Mouse (Mus musculus): ENCODE data around the gene Arhgap8. TPM values are rescaled to one million over a fixed set of nuclear protein-coding genes. Genes with fewer than 3 reads are reported as not detected.

Gene Arhgap8
- polyA plus RNA-seq, 1 experiment from 2014 or later = 2.8 TPM

DNA sequence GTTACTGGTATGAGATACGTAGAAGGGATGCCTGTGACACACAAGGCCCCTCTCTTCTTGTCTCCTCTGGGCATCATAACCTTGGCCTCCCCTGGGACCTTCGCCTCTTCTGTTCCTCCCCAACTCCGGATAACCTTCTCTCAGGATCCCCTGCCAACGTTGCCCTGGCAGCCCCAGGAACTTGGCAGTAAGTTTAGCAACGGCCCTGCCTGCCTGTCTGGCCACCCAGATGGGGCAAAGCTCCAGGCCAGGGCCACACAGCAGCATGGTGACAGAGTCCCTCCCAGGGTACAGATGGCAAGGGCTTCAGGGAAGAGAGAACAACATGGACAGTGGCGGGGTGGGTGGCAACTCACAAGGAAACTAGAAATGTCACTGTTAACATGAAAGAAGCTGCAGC lies 9.8 kb downstream of the Arhgap8 start:
- H3K4me1 ChIP-seq (ENCODE audit: control insufficient read depth, insufficient read depth, low read length) = no peaks in the 10 kb centered on the region
- 81% methylated on average over 6 of the region's 6 CpGs for WGBS
- DNase-seq (ENCODE audit: low spot score) = no peak
- H3K36me3 ChIP-seq (replicated peaks; ENCODE audit: control insufficient read depth, insufficient read depth, low read depth, low read length) = no peaks in the 10 kb centered on the region
- no peaks in the 10 kb centered on the region for H3K27me3 ChIP-seq (ENCODE audit: control insufficient read depth, insufficient read depth, low read length)
- H3K4me3 ChIP-seq (ENCODE audit: low read depth, low read length) = no peak overlapping the region
- no peak overlapping the region for H3K9ac ChIP-seq (replicated peaks; ENCODE audit: low read length)
- ATAC-seq (replicated peaks; ENCODE audit: insufficient number of reproducible peaks, low FRiP score, low TSS enrichment, low read depth) = no peak
- no peaks in the 10 kb centered on the region for H3K9me3 ChIP-seq (replicated peaks; ENCODE audit: control insufficient read depth, low read length)
- no peak overlapping the region for H3K27ac ChIP-seq (replicated peaks; ENCODE audit: low read depth, low read length)
- no peak overlapping the region for H3K4me2 ChIP-seq (ENCODE audit: low read depth, low read length)

- no peak overlapping the region for H3K4me3 ChIP-seq (ENCODE audit: low read depth, low read length)
- no peak overlapping the region for H3K4me2 ChIP-seq (ENCODE audit: low read depth, low read length)
- no peaks in the 10 kb centered on the region for H3K4me1 ChIP-seq (ENCODE audit: control insufficient read depth, insufficient read depth, low read length)
- no peak for ATAC-seq (replicated peaks; ENCODE audit: insufficient number of reproducible peaks, low FRiP score, low TSS enrichment, low read depth)
- 76% methylated on average over 1 of the region's 1 CpGs for WGBS
- DNase-seq (ENCODE audit: low spot score) = no peak
- no peak overlapping the region for H3K9ac ChIP-seq (replicated peaks; ENCODE audit: low read length)
- H3K27me3 ChIP-seq (ENCODE audit: control insufficient read depth, insufficient read depth, low read length) = no peaks in the 10 kb centered on the region
- H3K9me3 ChIP-seq (replicated peaks; ENCODE audit: control insufficient read depth, low read length) = no peaks in the 10 kb centered on the region
- H3K36me3 ChIP-seq (replicated peaks; ENCODE audit: control insufficient read depth, insufficient read depth, low read depth, low read length) = no peaks in the 10 kb centered on the region
- no peak overlapping the region for H3K27ac ChIP-seq (replicated peaks; ENCODE audit: low read depth, low read length)
Measured at GRCm38 (mm10) chr15:84730893-84731292, 11.0 kb downstream of the Arhgap8 start.

GRCm38 (mm10) chr15:84731676-84732424 lies 12.0 kb downstream of the Arhgap8 start:
- no peaks in the 10 kb centered on the region for H3K36me3 ChIP-seq (replicated peaks; ENCODE audit: control insufficient read depth, insufficient read depth, low read depth, low read length)

DNA sequence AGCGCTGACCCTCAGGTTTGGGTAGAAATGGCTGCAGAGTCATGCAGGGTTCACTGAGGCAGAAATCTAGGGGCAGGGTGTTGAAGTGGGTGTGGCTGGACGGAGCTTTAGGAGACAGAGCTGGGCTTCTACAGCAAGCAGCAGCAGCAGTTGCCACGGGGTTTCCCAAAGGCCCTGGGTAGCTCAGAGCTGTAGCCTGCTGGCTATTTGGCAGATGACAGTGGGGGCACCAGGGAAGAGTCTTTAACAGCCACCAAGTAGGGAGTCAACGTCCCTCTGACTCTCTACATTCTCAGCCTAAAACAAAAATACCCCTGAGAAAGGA lies 12.5 kb downstream of the Arhgap8 start:
- no peak for ATAC-seq (replicated peaks; ENCODE audit: insufficient number of reproducible peaks, low FRiP score, low TSS enrichment, low read depth)
- Histone ChIP-seq H3K4me3 (ENCODE audit: low read depth, low read length) (no peak overlapping the region), H3K9ac (replicated peaks; ENCODE audit: low read length) (no peak overlapping the region), H3K9me3 (replicated peaks; ENCODE audit: control insufficient read depth, low read length) (no peaks in the 10 kb centered on the region), H3K4me1 (ENCODE audit: control insufficient read depth, insufficient read depth, low read length) (no peaks in the 10 kb centered on the region), H3K27ac (replicated peaks; ENCODE audit: low read depth, low read length) (no peak overlapping the region), H3K27me3 (ENCODE audit: control insufficient read depth, insufficient read depth, low read length) (no peaks in the 10 kb centered on the region), H3K36me3 (replicated peaks; ENCODE audit: control insufficient read depth, insufficient read depth, low read depth, low read length) (no peaks in the 10 kb centered on the region), H3K4me2 (ENCODE audit: low read depth, low read length) (no peak overlapping the region)
- WGBS = 63% methylated on average over 4 of the region's 4 CpGs
- DNase-seq (ENCODE audit: low spot score) = no peak

More at GRCm38 (mm10) chr15:84731676-84732424, 12.0 kb downstream of the Arhgap8 start:
- Histone ChIP-seq H3K27ac (replicated peaks; ENCODE audit: low read depth, low read length) (no peak overlapping the region), H3K9me3 (replicated peaks; ENCODE audit: control insufficient read depth, low read length) (no peaks in the 10 kb centered on the region), H3K27me3 (ENCODE audit: control insufficient read depth, insufficient read depth, low read length) (no peaks in the 10 kb centered on the region), H3K4me1 (ENCODE audit: control insufficient read depth, insufficient read depth, low read length) (no peaks in the 10 kb centered on the region), H3K9ac (replicated peaks; ENCODE audit: low read length) (no peak overlapping the region), H3K4me3 (ENCODE audit: low read depth, low read length) (no peak overlapping the region), H3K4me2 (ENCODE audit: low read depth, low read length) (no peak overlapping the region)
- 62% methylated on average over 18 of the region's 18 CpGs for WGBS
- DNase-seq (ENCODE audit: low spot score) = no peak
- ATAC-seq (replicated peaks; ENCODE audit: insufficient number of reproducible peaks, low FRiP score, low TSS enrichment, low read depth) = no peak

DNA sequence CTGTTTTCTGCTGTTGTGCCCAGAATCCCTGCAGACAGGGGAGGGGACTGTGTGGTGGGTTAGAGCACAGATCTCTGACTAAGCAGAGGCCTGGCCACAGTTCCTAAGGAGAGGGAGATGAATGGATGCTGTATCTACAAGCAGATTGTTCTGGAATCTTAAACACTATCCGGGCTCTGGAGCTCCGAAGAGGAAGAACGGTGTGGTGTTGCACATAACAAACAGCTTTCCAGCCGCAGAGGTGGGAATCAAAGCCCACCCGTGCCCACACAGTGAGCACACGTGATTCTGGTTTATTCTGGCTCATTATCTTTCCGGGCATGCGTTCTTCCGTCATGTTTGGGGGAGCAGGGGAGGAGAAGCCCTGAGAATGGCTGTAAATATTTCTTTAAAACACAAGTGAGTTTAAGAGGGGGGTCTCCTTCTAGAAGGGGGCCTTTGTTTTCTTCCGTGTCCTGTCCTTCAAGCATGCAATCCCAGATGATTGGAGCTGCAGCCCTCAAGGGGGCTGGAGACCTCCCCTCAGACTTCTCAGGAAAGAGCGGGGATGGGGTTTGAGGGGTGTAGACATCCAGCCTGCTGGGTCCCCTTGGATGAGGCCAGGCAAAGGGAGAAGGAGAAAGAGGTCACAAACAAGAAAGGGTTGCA lies 16.6 kb downstream of the Arhgap8 start:
- no peak overlapping the region for H3K27ac ChIP-seq (replicated peaks; ENCODE audit: low read depth, low read length)
- no peaks in the 10 kb centered on the region for H3K27me3 ChIP-seq (ENCODE audit: control insufficient read depth, insufficient read depth, low read length)
- ATAC-seq (replicated peaks; ENCODE audit: insufficient number of reproducible peaks, low FRiP score, low TSS enrichment, low read depth) (no peak), DNase-seq (ENCODE audit: low spot score) (no peak)
- no peaks in the 10 kb centered on the region for H3K9me3 ChIP-seq (replicated peaks; ENCODE audit: control insufficient read depth, low read length)
- H3K36me3 ChIP-seq (replicated peaks; ENCODE audit: control insufficient read depth, insufficient read depth, low read depth, low read length) = no peaks in the 10 kb centered on the region
- 72% methylated on average over 11 of the region's 11 CpGs for WGBS
- no peaks in the 10 kb centered on the region for H3K4me1 ChIP-seq (ENCODE audit: control insufficient read depth, insufficient read depth, low read length)
- no peak overlapping the region for H3K4me2 ChIP-seq (ENCODE audit: low read depth, low read length)
- no peak overlapping the region for H3K4me3 ChIP-seq (ENCODE audit: low read depth, low read length)
- no peak overlapping the region for H3K9ac ChIP-seq (replicated peaks; ENCODE audit: low read length)

DNA sequence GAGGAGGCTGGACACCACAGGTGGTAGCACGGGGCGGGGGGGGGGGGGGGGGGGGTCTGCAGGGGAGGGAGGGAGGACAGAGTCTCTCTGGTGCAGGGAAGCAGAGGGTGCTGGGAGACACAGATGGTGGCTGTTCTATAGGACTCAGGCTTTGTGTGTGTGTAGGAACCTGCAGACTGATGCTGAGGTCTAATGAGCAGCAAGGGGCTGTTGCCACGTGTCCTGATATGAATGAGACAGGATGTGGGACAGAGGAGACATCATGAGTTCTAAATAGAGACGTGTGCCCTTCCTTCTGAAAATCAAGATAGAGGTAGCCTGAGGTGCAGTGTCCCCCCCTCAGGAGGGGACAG lies 17.1 kb downstream of the Arhgap8 start:
- ATAC-seq (replicated peaks; ENCODE audit: insufficient number of reproducible peaks, low FRiP score, low TSS enrichment, low read depth) (no peak), DNase-seq (ENCODE audit: low spot score) (no peak)
- H3K36me3 ChIP-seq (replicated peaks; ENCODE audit: control insufficient read depth, insufficient read depth, low read depth, low read length) = no peaks in the 10 kb centered on the region
- WGBS = 51% methylated on average over 2 of the region's 4 CpGs
- no peaks in the 10 kb centered on the region for H3K4me1 ChIP-seq (ENCODE audit: control insufficient read depth, insufficient read depth, low read length)
- no peak overlapping the region for H3K27ac ChIP-seq (replicated peaks; ENCODE audit: low read depth, low read length)
- no peaks in the 10 kb centered on the region for H3K9me3 ChIP-seq (replicated peaks; ENCODE audit: control insufficient read depth, low read length)
- no peaks in the 10 kb centered on the region for H3K27me3 ChIP-seq (ENCODE audit: control insufficient read depth, insufficient read depth, low read length)
- H3K4me2 ChIP-seq (ENCODE audit: low read depth, low read length) = no peak overlapping the region
- no peak overlapping the region for H3K4me3 ChIP-seq (ENCODE audit: low read depth, low read length)
- no peak overlapping the region for H3K9ac ChIP-seq (replicated peaks; ENCODE audit: low read length)

DNA sequence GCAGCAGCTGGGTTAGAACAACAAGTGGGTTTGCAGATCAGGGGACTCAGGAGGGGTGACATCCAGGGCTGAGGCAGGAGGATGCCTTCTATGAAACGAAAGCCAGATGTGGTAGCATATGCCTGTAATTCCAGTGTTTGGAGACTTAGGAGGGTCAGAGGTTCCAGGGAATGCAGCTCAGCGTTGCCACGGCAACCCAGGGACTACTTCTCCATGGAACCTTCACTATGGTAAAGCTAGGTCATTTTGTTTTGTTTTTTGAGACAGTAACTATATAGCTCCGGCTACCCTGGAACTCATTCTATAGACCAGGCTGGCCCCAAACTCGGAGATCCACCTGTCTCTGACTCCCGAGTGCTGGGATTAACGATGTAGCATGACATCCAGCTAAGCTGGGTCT lies 18.4 kb downstream of the Arhgap8 start:
- Histone ChIP-seq H3K4me3 (ENCODE audit: low read depth, low read length) (no peak overlapping the region), H3K9ac (replicated peaks; ENCODE audit: low read length) (no peak overlapping the region), H3K9me3 (replicated peaks; ENCODE audit: control insufficient read depth, low read length) (no peaks in the 10 kb centered on the region), H3K36me3 (replicated peaks; ENCODE audit: control insufficient read depth, insufficient read depth, low read depth, low read length) (no peaks in the 10 kb centered on the region), H3K27me3 (ENCODE audit: control insufficient read depth, insufficient read depth, low read length) (no peaks in the 10 kb centered on the region), H3K4me1 (ENCODE audit: control insufficient read depth, insufficient read depth, low read length) (no peaks in the 10 kb centered on the region), H3K4me2 (ENCODE audit: low read depth, low read length) (no peak overlapping the region), H3K27ac (replicated peaks; ENCODE audit: low read depth, low read length) (no peak overlapping the region)
- ATAC-seq (replicated peaks; ENCODE audit: insufficient number of reproducible peaks, low FRiP score, low TSS enrichment, low read depth) = no peak
- 89% methylated on average over 7 of the region's 7 CpGs for WGBS
- DNase-seq (ENCODE audit: low spot score) = peak; percentile 20

GRCm38 (mm10) chr15:84741573-84741972 lies 21.7 kb downstream of the Arhgap8 start:
- Histone ChIP-seq H3K9ac (replicated peaks; ENCODE audit: low read length) (no peak overlapping the region; the same call in 1 of the 2 replicates), H3K36me3 (replicated peaks; ENCODE audit: control insufficient read depth, insufficient read depth, low read depth, low read length) (no peaks in the 10 kb centered on the region), H3K4me3 (ENCODE audit: low read depth, low read length) (no peak overlapping the region), H3K9me3 (replicated peaks; ENCODE audit: control insufficient read depth, low read length) (no peaks in the 10 kb centered on the region), H3K4me1 (ENCODE audit: control insufficient read depth, insufficient read depth, low read length) (no peaks in the 10 kb centered on the region), H3K27me3 (ENCODE audit: control insufficient read depth, insufficient read depth, low read length) (no peaks in the 10 kb centered on the region), H3K4me2 (ENCODE audit: low read depth, low read length) (no peak overlapping the region), H3K27ac (replicated peaks; ENCODE audit: low read depth, low read length) (no peak overlapping the region)
- DNase-seq (ENCODE audit: low spot score) = no peak
- no peak for ATAC-seq (replicated peaks; ENCODE audit: insufficient number of reproducible peaks, low FRiP score, low TSS enrichment, low read depth)
- WGBS = 82% methylated on average over 3 of the region's 3 CpGs
